Mouse (Mus musculus) gastrocnemius, adult 18-20 months (tissue): ENCODE measurements at regions not wholly inside any gene's neighbourhood (a gene's known extent, or its start where the extent isn't known, plus 50 kb on each side); places are given as distances from the start of the nearest gene placed in this dataset.

ENCODE experiments used
- DNase-seq: peaks from one replicate; pipeline ENCODE4 v3.0.0; 2021; ENCODE audit warnings: low spot score

- DNase-seq, result no peak
These were observed 496.0 kb upstream of the Sox11 start for GRCm38 (mm10) chr12:27838384-27838783.

- no peak for DNase-seq
These were observed 483.8 kb upstream of the Sox11 start for GRCm38 (mm10) chr12:27826208-27826607.

- no peak for DNase-seq
These were observed 481.0 kb upstream of the Sox11 start for GRCm38 (mm10) chr12:27823392-27823791.

- no peak for DNase-seq
These were observed 454.3 kb upstream of the Sox11 start for GRCm38 (mm10) chr12:27796642-27797041.

- DNase-seq, result no peak
These were observed 444.4 kb upstream of the Sox11 start for GRCm38 (mm10) chr12:27786716-27787291.

GRCm38 (mm10) chr12:27780801-27781200, 438.4 kb upstream of the Sox11 start:
- no peak for DNase-seq

GRCm38 (mm10) chr12:27765948-27766347, 423.6 kb upstream of the Sox11 start:
- DNase-seq, result no peak

GRCm38 (mm10) chr12:27759016-27759415, 416.6 kb upstream of the Sox11 start:
- no peak for DNase-seq

- no peak for DNase-seq
These were observed 415.3 kb upstream of the Sox11 start for GRCm38 (mm10) chr12:27757641-27758040.

- DNase-seq, result no peak
These were observed 382.3 kb upstream of the Sox11 start for GRCm38 (mm10) chr12:27724619-27725200.

GRCm38 (mm10) chr12:27680459-27680858, 338.1 kb upstream of the Sox11 start:
- no peak for DNase-seq

GRCm38 (mm10) chr12:27673404-27673803, 331.0 kb upstream of the Sox11 start:
- no peak for DNase-seq

- DNase-seq, result no peak
These were observed 328.3 kb upstream of the Sox11 start for GRCm38 (mm10) chr12:27670650-27671084.

GRCm38 (mm10) chr12:27670190-27670589, 327.8 kb upstream of the Sox11 start:
- no peak for DNase-seq

- no peak for DNase-seq
These were observed 327.2 kb upstream of the Sox11 start for GRCm38 (mm10) chr12:27669542-27669941.

- DNase-seq, result no peak
These were observed 324.1 kb upstream of the Sox11 start for GRCm38 (mm10) chr12:27666456-27666855.

GRCm38 (mm10) chr12:27663126-27663525, 320.8 kb upstream of the Sox11 start:
- DNase-seq, result no peak

GRCm38 (mm10) chr12:27662723-27663122, 320.3 kb upstream of the Sox11 start:
- DNase-seq, result no peak

- DNase-seq, result no peak
These were observed 315.2 kb upstream of the Sox11 start for GRCm38 (mm10) chr12:27657536-27657935.

- no peak for DNase-seq
These were observed 311.2 kb upstream of the Sox11 start for GRCm38 (mm10) chr12:27653541-27653940.

GRCm38 (mm10) chr12:27648602-27649001, 306.2 kb upstream of the Sox11 start:
- no peak for DNase-seq

GRCm38 (mm10) chr12:27646497-27647307, 304.3 kb upstream of the Sox11 start:
- no peak for DNase-seq

GRCm38 (mm10) chr12:27619616-27620015, 277.2 kb upstream of the Sox11 start:
- no peak for DNase-seq
